Mouse (Mus musculus) heart, embryonic 12.5 days (tissue): ENCODE data around the gene Apol7e. TPM values are rescaled to one million over a fixed set of nuclear protein-coding genes. Genes with fewer than 3 reads are reported as not detected.

Experiments used
- ATAC-seq: fragments of 200-750 bp; cut with Nextera tagmentation; 2 replicates; pipeline ENCODE4 v1.8.0; 2017; ENCODE audit warnings: moderate TSS enrichment, moderate library complexity; ENCODE audit not compliant: insufficient number of reproducible peaks, low FRiP score
- H3K27ac ChIP-seq: fragments of 300-500 bp; sonication (generic); 2 replicates; pipeline ENCODE4 v1.5.1; 2016; ENCODE audit warnings: mild to moderate bottlenecking, moderate library complexity; ENCODE audit not compliant: poor library complexity, severe bottlenecking
- H3K27me3 ChIP-seq: fragments of 300-500 bp; sonication (generic); replicated peaks from 2 replicates; pipeline ENCODE4 v1.6.1; 2016; ENCODE audit warnings: mild to moderate bottlenecking, moderate library complexity
- H3K36me3 ChIP-seq: fragments of 300-500 bp; sonication (generic); 2 replicates; pipeline ENCODE4 v1.6.1; 2016; ENCODE audit warnings: mild to moderate bottlenecking, moderate library complexity
- H3K4me1 ChIP-seq: fragments of 300-500 bp; sonication (generic); replicated peaks from 2 replicates; pipeline ENCODE4 v1.6.1; 2016; ENCODE audit warnings: mild to moderate bottlenecking
- H3K4me2 ChIP-seq: fragments of 300-500 bp; sonication (generic); 2 replicates; pipeline ENCODE4 v1.6.1; 2016; ENCODE audit warnings: mild to moderate bottlenecking, moderate library complexity
- H3K4me3 ChIP-seq: fragments of 300-500 bp; sonication (generic); 2 replicates; pipeline ENCODE4 v1.5.1; 2016; ENCODE audit warnings: mild to moderate bottlenecking
- H3K9ac ChIP-seq: fragments of 300-500 bp; sonication (generic); 2 replicates; pipeline ENCODE4 v1.6.1; 2016; ENCODE audit warnings: mild to moderate bottlenecking, moderate library complexity
- H3K9me3 ChIP-seq: fragments of 300-500 bp; sonication (generic); replicated peaks from 2 replicates; pipeline ENCODE4 v1.6.1; 2016; ENCODE audit warnings: mild to moderate bottlenecking, moderate library complexity
- WGBS: fragments of 180-500 bp; shearing (Covaris S2); methylation state at CpG from one replicate; pipeline ENCODE4 v1.1.7; 2016; 5-methylcytosine and 5-hydroxymethylcytosine counted together
- polyA plus RNA-seq: library from polyadenylated mRNA; unstranded; fragments of >200 nt; fragmentation: Nextera tagmentation; extraction: Ambion mirVana; gene quantifications from 2 replicates; pipeline ENCODE4 v1.2.1, GENCODE M21; 2016

The Apol7e gene
- polyA plus RNA-seq, 1 experiment from 2014 or later: not detected

DNA sequence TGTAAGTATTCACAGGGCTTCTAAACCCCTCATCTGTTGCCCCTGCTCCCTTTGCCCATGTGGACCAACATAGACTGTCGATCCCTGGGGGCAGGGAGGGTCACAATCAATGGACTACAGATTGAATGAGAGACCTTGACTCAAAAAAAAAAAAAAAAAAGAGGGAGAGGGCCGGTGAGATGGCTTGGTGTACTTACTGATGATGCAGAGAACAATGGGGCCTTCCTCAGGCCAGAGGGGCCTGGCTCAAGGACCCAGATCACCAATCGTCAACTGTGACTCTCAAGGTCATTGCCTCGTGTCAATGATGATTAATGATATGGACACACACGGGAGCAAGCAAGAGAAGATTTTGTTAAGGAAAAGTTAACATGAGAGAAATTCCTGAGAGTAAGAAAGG lies 46.0 kb downstream of the Apol7e start:
- no peak overlapping the region for H3K9ac ChIP-seq
- no peak overlapping the region for H3K27ac ChIP-seq
- peaks cover 7% of the 10 kb centered on the region for H3K4me1 ChIP-seq
- no peak overlapping the region for H3K4me3 ChIP-seq
- 31% methylated on average over 5 of the region's 5 CpGs for WGBS
- no peak overlapping the region for H3K4me2 ChIP-seq
- no peak for ATAC-seq
- no peaks in the 10 kb centered on the region for H3K9me3 ChIP-seq
- no peaks in the 10 kb centered on the region for H3K36me3 ChIP-seq
- H3K27me3 ChIP-seq: no peaks in the 10 kb centered on the region

DNA sequence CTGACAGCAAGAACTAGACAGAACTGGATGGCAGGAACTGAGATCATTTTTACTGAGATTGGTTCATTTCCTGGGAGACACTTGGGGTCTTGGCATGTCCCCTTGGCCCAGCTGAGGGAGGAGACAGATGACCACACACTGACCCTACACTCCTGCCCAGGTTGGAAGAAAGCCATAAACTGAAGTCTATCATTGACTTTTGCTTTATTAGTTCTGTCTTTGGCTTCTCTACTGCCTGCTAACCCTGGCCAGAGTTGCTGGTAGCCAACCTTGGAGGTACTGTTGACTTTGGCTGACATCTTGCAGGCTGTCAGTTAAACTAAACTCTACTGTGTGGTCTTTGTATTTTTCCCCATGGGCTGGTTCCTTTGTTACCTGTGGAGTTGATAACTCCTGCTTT lies 46.4 kb downstream of the Apol7e start:
- no peak overlapping the region for H3K27ac ChIP-seq
- no peak overlapping the region for H3K4me2 ChIP-seq
- no peak overlapping the region for H3K9ac ChIP-seq
- H3K9me3 ChIP-seq: no peaks in the 10 kb centered on the region
- no peaks in the 10 kb centered on the region for H3K36me3 ChIP-seq
- no peak for ATAC-seq
- H3K27me3 ChIP-seq: no peaks in the 10 kb centered on the region
- H3K4me1 ChIP-seq: peaks cover 7% of the 10 kb centered on the region
- H3K4me3 ChIP-seq: no peak overlapping the region

DNA sequence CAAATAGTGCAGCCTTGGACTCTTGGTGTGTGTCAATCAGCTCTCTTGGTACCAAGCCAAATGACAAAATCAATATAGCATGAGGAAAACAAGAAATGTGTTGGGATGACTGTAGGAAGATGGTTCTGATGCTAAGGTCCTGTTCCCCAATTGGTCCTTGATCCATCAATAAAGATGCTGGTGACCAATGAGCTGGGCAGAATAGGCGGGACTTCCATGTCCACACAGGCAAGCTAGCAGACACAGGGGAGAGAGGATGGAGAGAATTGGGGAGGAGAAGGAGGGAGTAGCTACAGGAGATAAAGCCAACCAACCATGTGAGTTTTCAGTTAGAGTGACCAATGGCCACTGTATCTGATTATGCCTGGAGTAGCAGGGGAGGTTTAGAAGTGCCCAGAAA lies 47.7 kb downstream of the Apol7e start:
- H3K4me2 ChIP-seq: no peak overlapping the region

DNA sequence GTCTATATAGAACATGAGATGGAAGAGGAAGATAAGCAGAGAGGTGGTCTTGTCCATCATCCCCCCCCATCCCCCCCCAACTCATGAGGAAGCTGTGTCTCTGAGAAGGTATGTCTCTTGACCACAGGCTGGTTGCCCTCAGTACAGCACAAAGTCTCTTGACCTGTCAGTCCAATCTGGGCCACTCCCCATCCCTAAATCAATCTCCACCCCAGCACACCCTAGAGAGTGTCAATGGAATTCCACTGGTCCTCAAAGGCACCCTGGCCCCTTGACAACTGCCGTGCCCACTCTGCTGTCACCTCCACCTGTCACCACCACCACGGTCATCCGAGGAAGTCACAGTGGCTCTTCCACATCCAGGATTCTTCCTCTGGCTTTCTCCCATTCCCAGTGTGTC lies 49.8 kb downstream of the Apol7e start:
- Histone ChIP-seq H3K4me3 (no peak overlapping the region), H3K4me2 (no peak overlapping the region), H3K9ac (no peak overlapping the region), H3K9me3 (no peaks in the 10 kb centered on the region), H3K27ac (no peak overlapping the region), H3K4me1 (peaks cover 8% of the 10 kb centered on the region), H3K27me3 (peaks cover 7% of the 10 kb centered on the region; the same call in 1 of the 2 replicates), H3K36me3 (no peaks in the 10 kb centered on the region)
- 35% methylated on average over 3 of the region's 3 CpGs for WGBS
- no peak for ATAC-seq

More for the DNA sequence above, 47.7 kb downstream of the Apol7e start:
- H3K36me3 ChIP-seq: no peaks in the 10 kb centered on the region
- no peaks in the 10 kb centered on the region for H3K9me3 ChIP-seq
- H3K4me1 ChIP-seq: peaks cover 7% of the 10 kb centered on the region
- H3K27ac ChIP-seq: no peak overlapping the region
- no peak for ATAC-seq
- no peaks in the 10 kb centered on the region for H3K27me3 ChIP-seq
- WGBS: 79% methylated on average over 1 of the region's 1 CpGs
- H3K9ac ChIP-seq: no peak overlapping the region
- no peak overlapping the region for H3K4me3 ChIP-seq

DNA sequence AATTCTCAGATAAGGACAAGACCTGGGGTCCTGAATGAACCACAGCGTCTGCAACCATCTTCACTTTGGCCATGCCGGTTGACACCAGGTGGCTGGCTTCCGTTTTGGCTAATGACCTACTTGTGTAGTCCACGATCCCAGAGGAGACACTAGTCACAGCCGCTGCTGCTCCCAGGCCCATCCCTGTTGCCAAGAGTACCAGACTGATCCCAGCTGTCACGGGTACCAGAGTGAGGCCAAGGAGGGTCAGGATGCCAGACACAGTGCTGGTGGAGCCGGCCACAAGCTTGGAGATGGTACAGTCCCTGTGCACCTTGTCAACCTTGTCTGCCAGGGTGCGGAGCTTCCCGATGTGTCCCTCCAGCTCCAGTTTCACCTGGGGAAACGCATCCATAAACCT lies 51.1 kb downstream of the Apol7e start:
- ATAC-seq: no peak
- 86% methylated on average over 10 of the region's 10 CpGs for WGBS
- H3K36me3 ChIP-seq: no peaks in the 10 kb centered on the region
- no peak overlapping the region for H3K4me2 ChIP-seq
- no peaks in the 10 kb centered on the region for H3K9me3 ChIP-seq
- H3K4me1 ChIP-seq: peaks cover 13% of the 10 kb centered on the region
- no peak overlapping the region for H3K9ac ChIP-seq
- H3K27ac ChIP-seq: no peak overlapping the region
- peaks cover 7% of the 10 kb centered on the region; the same call in 1 of the 2 replicates for H3K27me3 ChIP-seq
- H3K4me3 ChIP-seq: no peak overlapping the region

DNA sequence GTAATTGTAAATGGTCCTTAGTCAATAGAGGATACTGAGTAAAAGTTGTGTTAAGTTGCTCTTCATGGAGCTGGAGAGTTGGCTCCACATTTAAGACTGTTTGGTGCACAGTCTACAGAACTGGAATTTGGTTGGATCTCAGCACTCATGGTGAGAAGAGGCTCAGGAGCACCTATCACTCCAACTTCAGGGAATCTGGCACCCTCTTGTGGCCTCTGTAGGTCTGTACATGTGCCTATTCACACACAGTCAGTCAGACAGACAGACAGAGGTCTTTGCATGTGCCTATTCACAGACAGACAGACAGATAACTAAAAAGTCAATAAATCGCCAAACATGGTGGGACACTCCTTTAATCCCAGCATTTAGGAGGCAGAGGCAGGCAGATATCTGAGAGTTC lies 51.8 kb downstream of the Apol7e start:
- Histone ChIP-seq H3K4me1 (peaks cover 13% of the 10 kb centered on the region), H3K4me2 (no peak overlapping the region), H3K4me3 (no peak overlapping the region), H3K27ac (no peak overlapping the region), H3K9ac (no peak overlapping the region), H3K36me3 (no peaks in the 10 kb centered on the region), H3K9me3 (no peaks in the 10 kb centered on the region), H3K27me3 (peaks cover 7% of the 10 kb centered on the region; the same call in 1 of the 2 replicates)
- ATAC-seq: no peak
- WGBS: 26% methylated on average over 1 of the region's 1 CpGs

DNA sequence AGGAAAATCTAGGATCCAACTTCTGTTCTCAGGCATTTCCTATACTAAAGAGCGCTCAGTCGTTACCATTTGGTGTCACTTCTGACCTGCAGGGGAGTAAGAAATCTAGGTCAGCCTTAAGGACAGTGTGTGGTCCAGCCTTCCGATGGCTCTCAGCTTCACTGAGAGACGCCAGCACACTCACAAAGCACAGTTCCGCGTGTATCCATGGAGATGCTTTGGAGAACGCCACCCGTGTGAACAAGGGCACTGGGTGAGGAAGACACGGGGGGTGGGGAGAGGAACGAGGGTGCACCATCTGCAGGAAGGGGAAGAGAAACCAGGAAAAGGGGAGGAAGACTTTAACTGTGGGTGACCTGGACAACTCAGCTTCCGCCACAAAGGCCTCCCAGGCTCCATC lies 53.8 kb downstream of the Apol7e start:
- Histone ChIP-seq H3K4me3 (no peak overlapping the region), H3K27ac (no peak overlapping the region), H3K4me2 (no peak overlapping the region), H3K36me3 (no peaks in the 10 kb centered on the region), H3K9ac (no peak overlapping the region), H3K9me3 (no peaks in the 10 kb centered on the region), H3K4me1 (peaks cover 17% of the 10 kb centered on the region), H3K27me3 (peaks cover 7% of the 10 kb centered on the region; the same call in 1 of the 2 replicates)
- WGBS: 56% methylated on average over 11 of the region's 11 CpGs
- no peak for ATAC-seq

DNA sequence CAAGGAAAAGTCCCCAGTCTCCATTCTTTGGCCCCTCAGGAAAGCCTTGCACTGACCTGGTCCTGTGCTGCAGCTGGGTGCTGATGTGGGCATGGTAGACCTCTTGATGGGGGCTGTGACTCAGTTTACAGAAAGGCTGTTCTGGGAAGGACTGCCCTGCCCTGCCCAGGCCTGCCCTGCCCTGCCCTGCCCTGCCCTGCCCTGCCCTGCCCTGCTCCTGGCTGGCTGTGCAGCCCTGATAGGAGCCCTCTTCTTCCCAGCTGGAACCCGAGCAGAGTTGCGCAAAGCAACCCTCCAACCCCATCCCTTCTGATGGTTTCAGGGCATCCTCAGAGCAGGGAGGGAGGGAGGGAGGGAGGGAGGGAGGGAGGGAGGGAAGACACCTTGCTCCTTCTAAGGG lies 56.5 kb downstream of the Apol7e start:
- H3K36me3 ChIP-seq: peaks cover 12% of the 10 kb centered on the region
- no peak overlapping the region for H3K4me3 ChIP-seq
- H3K9me3 ChIP-seq: no peaks in the 10 kb centered on the region
- H3K27me3 ChIP-seq: peaks cover 7% of the 10 kb centered on the region; the same call in 1 of the 2 replicates
- no peak overlapping the region; the same call in 1 of the 2 replicates for H3K4me2 ChIP-seq
- whole genome bisulfite sequencing: 36% methylated on average over 2 of the region's 2 CpGs
- H3K4me1 ChIP-seq: peaks cover 10% of the 10 kb centered on the region; the same call in 1 of the 2 replicates
- peak; percentile 71 for ATAC-seq
- no peak overlapping the region for H3K27ac ChIP-seq
- no peak overlapping the region for H3K9ac ChIP-seq

DNA sequence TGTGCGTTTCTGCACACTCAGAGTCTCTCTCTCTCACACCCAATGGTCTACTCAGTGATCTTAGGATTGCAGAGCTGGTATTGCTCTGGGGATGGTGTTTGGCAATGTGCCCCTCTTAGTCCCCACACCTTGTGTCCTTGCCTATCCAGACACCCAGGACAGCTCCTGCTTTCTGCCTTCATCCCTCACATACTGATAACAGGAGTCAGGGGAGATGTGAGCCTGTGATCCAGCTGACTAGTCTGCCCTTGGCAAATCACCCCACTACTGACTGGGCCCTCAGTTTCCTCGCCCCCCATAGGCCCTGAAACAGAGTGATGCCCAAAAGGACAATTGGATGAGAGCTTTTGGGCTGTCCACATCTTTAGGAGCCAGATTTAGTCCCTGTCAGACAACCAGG lies 57.4 kb downstream of the Apol7e start:
- Histone ChIP-seq H3K9ac (no peak overlapping the region), H3K4me2 (no peak overlapping the region), H3K27me3 (peaks cover 7% of the 10 kb centered on the region; the same call in 1 of the 2 replicates), H3K9me3 (no peaks in the 10 kb centered on the region), H3K4me1 (peaks cover 10% of the 10 kb centered on the region; the same call in 1 of the 2 replicates), H3K36me3 (peaks cover 21% of the 10 kb centered on the region), H3K4me3 (no peak overlapping the region), H3K27ac (no peak overlapping the region)
- ATAC-seq: no peak
- 64% methylated on average over 2 of the region's 2 CpGs for WGBS

DNA sequence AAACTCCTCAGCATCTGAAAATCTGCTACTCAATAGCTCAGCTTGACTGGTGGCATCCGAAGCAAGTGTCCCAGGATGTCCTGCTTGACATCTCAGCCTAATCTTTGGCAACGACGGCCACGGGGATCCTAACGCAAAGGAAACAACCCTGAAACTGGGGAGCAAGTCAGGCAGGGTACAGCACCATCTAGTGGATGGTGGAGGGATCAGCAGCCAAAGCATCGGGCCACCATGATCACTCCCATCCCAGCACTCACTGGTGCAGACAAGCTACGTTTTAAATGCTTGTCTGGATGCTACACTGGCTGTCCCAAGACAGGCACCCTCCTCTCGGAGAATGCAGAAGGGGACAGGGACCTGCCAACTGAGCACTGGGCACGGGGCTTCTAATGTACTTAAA lies 58.2 kb downstream of the Apol7e start, which contains the start of gene Apol8:
Gene Apol8, minus strand, starts transcription at position 156 of the 400 bp plus-strand sequence.
- Histone ChIP-seq H3K27me3 (peaks cover 7% of the 10 kb centered on the region; the same call in 1 of the 2 replicates), H3K9me3 (no peaks in the 10 kb centered on the region), H3K4me2 (no peak within 1 kb of the TSS), H3K4me1 (peaks cover 10% of the 10 kb centered on the region; the same call in 1 of the 2 replicates), H3K9ac (no peak within 1 kb of the TSS), H3K4me3 (no peak within 1 kb of the TSS), H3K27ac (no peak within 1 kb of the TSS), H3K36me3 (peaks cover 29% of the 10 kb centered on the region)
- ATAC-seq: no peak
- 5% methylated on average over 9 of the region's 9 CpGs for WGBS

DNA sequence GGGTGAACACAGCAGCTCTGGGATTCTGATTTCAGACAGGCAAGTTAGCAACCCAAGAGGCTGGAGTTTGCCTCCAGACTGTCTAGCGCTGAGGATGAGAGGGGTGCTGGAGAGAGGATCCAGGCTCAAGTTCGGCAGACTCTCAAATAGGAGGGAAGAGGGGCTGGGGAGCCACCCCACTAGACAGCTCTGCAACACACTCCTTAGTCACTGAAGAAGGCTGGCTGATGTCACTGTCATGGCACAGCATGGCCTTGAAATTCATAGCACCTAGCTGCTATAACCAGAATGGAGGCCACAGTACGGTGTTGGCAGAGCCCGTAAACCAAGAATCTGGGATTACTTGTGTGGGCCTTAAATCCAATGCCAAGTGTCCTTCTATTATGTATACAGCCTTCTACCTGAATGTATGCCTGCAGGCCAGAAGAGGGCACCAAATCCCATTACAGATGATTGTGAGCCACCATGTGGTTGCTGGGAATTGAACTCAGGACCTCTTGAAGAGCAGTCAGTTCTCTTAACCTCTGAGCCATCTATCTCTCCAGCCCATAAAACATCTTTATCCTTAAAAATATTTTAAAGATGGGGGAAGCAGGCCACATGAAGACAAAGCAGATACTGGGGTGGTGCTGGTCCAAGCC lies 59.0 kb downstream of the Apol7e start:
- Histone ChIP-seq H3K27me3 (peaks cover 7% of the 10 kb centered on the region; the same call in 1 of the 2 replicates), H3K27ac (no peak overlapping the region), H3K4me2 (no peak overlapping the region), H3K36me3 (peaks cover 38% of the 10 kb centered on the region), H3K9me3 (no peaks in the 10 kb centered on the region), H3K9ac (no peak overlapping the region), H3K4me3 (no peak overlapping the region), H3K4me1 (peaks cover 10% of the 10 kb centered on the region; the same call in 1 of the 2 replicates)
- no peak for ATAC-seq
- 71% methylated on average over 4 of the region's 4 CpGs for WGBS

DNA sequence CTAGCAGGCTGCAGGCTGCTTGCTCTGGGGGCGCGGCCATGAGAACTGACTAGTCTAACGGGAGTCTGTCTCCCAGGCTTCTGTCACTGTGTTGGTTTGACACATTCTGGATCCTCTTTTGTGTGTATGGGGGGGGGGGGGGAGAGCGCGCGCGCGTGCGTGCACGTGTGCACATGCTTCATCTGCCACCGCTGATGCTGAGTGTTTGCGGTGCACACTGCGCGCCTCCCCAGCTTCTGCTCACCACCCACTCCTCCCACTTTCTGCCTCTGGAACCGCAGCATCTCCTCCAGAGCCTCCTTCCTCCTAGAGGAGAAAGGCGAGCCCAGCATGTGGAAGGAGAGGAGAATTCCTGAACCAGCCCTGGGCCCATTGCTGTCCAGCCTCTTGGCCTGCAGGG lies 61.4 kb downstream of the Apol7e start:
- H3K36me3 ChIP-seq: peaks cover 61% of the 10 kb centered on the region
- ATAC-seq: no peak

More for the DNA sequence above, 61.4 kb downstream of the Apol7e start:
- H3K27ac ChIP-seq: no peak overlapping the region
- no peak overlapping the region for H3K9ac ChIP-seq
- WGBS: 93% methylated on average over 16 of the region's 16 CpGs
- H3K4me1 ChIP-seq: 0 out of 2 replicates have a peak, but pooled peaks cover 4% of the 10 kb centered on the region
- no peaks in the 10 kb centered on the region for H3K27me3 ChIP-seq
- H3K4me2 ChIP-seq: no peak overlapping the region
- H3K4me3 ChIP-seq: no peak overlapping the region
- H3K9me3 ChIP-seq: no peaks in the 10 kb centered on the region
